Mouse (Mus musculus) heart, adult 2 months (tissue): ENCODE measurements around the gene Kcnma1. TPM values are rescaled to one million over a fixed set of nuclear protein-coding genes. Genes with fewer than 3 reads are reported as not detected.

Experiments used
- DNase-seq, 2 experiments: peaks; one replicate each; pipeline ENCODE4 v3.0.0; 2021
- H3K27ac ChIP-seq: fragments of 200-600 bp; 2 replicates; pipeline ENCODE4 v1.8.1; 2022
- H3K27me3 ChIP-seq: fragments of 200-500 bp; 2 replicates; pipeline ENCODE4 v1.6.1; 2012; ENCODE audit warnings: mild to moderate bottlenecking, low read length, inconsistent platforms, mixed read lengths; ENCODE audit not compliant: control insufficient read depth, insufficient read depth
- H3K36me3 ChIP-seq: fragments of 200-500 bp; 2 replicates; pipeline ENCODE4 v1.6.1; 2012; ENCODE audit warnings: low read length, inconsistent platforms; ENCODE audit not compliant: control insufficient read depth, insufficient read depth
- H3K4me1 ChIP-seq: fragments of 200-500 bp; 2 replicates; pipeline ENCODE4 v1.6.1; 2011; ENCODE audit warnings: low read length; ENCODE audit not compliant: control insufficient read depth, insufficient read depth
- H3K4me3 ChIP-seq: fragments of 200-600 bp; 2 replicates; pipeline ENCODE4 v1.8.1; 2022
- H3K79me2 ChIP-seq: fragments of 200-500 bp; replicated peaks from 2 replicates; pipeline ENCODE4 v1.6.1; 2012; ENCODE audit warnings: mild to moderate bottlenecking, inconsistent platforms, low read length, moderate library complexity, mixed read lengths; ENCODE audit not compliant: control insufficient read depth, insufficient read depth
- H3K9ac ChIP-seq: fragments of 200-500 bp; 2 replicates; pipeline ENCODE4 v1.6.1; 2012; ENCODE audit warnings: low read depth, mild to moderate bottlenecking, control low read depth, inconsistent platforms, low read length, mixed read lengths
- CTCF ChIP-seq: fragments of 200-600 bp; IDR thresholded peaks from 2 replicates; pipeline ENCODE4 v1.8.1; 2022; ENCODE audit warnings: antibody characterized with exemption, mild to moderate bottlenecking, moderate library complexity
- EP300 ChIP-seq: fragments of 200-500 bp; IDR thresholded peaks from 2 replicates; pipeline ENCODE4 v1.6.1; 2011; ENCODE audit warnings: low read depth, low read length, control low read depth; ENCODE audit not compliant: insufficient read depth
- POLR2A ChIP-seq: fragments of 200-500 bp; IDR thresholded peaks from 2 replicates; pipeline ENCODE4 v1.6.1; 2011; ENCODE audit warnings: mild to moderate bottlenecking, low read depth, low read length, control low read depth; ENCODE audit not compliant: insufficient read depth
- WGBS: fragments of 180-500 bp; shearing (Covaris S2); methylation state at CpG from one replicate; pipeline ENCODE4 v1.1.7; 2018; 5-methylcytosine and 5-hydroxymethylcytosine counted together
- intact Hi-C: fragments of 180-260 bp; cut with DNase I; formaldehyde crosslinking; loops from one replicate; pipeline ENCODE4 v1.15.1; 2025
- polyA plus RNA-seq: library from polyadenylated mRNA; depleted of rRNA; stranded (reverse); fragments of >200 nt; gene quantifications from 2 replicates; pipeline ENCODE4 v1.2.3, GENCODE M21; 2012
- total RNA-seq, 2 experiments: library from RNA; stranded (reverse); gene quantifications; 2 replicates each; pipeline ENCODE4 v1.2.3; 2021

Gene Kcnma1
- total and polyA plus RNA-seq, 3 experiments = 0.66 to 0.84 (median 0.78) TPM

GRCm38 (mm10) chr14:23959061-23959460 is 55.2 kb downstream of the Kcnma1 start:
- no peak overlapping the region for H3K9ac ChIP-seq
- no peaks in the 10 kb centered on the region for H3K4me1 ChIP-seq
- no peak overlapping the region for H3K27ac ChIP-seq
- DNase-seq = peak in 1 of 2 experiments; percentile 23
- no peak overlapping the region for H3K4me3 ChIP-seq
- no peaks in the 10 kb centered on the region for H3K36me3 ChIP-seq
- WGBS = 73% methylated on average over 11 of the region's 11 CpGs
- H3K79me2 ChIP-seq = no peaks in the 10 kb centered on the region
- intact Hi-C loops = no loop called here
- TF ChIP-seq POLR2A (no peak), EP300 (no peak), CTCF (no peak)
- H3K27me3 ChIP-seq = no peaks in the 10 kb centered on the region

- no peaks in the 10 kb centered on the region for H3K27me3 ChIP-seq
- intact Hi-C loops = no loop called here
- TF ChIP-seq POLR2A (no peak), EP300 (no peak), CTCF (no peak)
Observed at GRCm38 (mm10) chr14:23957270-23957669, 57.0 kb downstream of the Kcnma1 start.

GRCm38 (mm10) chr14:23943876-23944275 is 70.4 kb downstream of the Kcnma1 start:
- TF ChIP-seq CTCF = no peak
- no peak for TF ChIP-seq POLR2A
- TF ChIP-seq EP300 = no peak
- no peak for DNase-seq
- Histone ChIP-seq H3K4me1 (no peaks in the 10 kb centered on the region; the same call in 1 of the 2 replicates), H3K9ac (no peak overlapping the region), H3K36me3 (no peaks in the 10 kb centered on the region), H3K4me3 (no peak overlapping the region), H3K27me3 (no peaks in the 10 kb centered on the region), H3K27ac (no peak overlapping the region), H3K79me2 (no peaks in the 10 kb centered on the region)
- WGBS = 69% methylated on average over 2 of the region's 2 CpGs
- intact Hi-C loops = no loop called here

More at GRCm38 (mm10) chr14:23957270-23957669, 57.0 kb downstream of the Kcnma1 start:
- Histone ChIP-seq H3K79me2 (no peaks in the 10 kb centered on the region), H3K27ac (no peak overlapping the region), H3K4me1 (no peaks in the 10 kb centered on the region), H3K36me3 (no peaks in the 10 kb centered on the region), H3K9ac (no peak overlapping the region), H3K4me3 (no peak overlapping the region)
- no peak for DNase-seq
- WGBS = 78% methylated on average over 4 of the region's 4 CpGs

- intact Hi-C loops = no loop called here
- WGBS = 62% methylated on average over 5 of the region's 5 CpGs
Observed at GRCm38 (mm10) chr14:23943152-23943551, 71.1 kb downstream of the Kcnma1 start.

GRCm38 (mm10) chr14:23942103-23942502 is 72.2 kb downstream of the Kcnma1 start:
- intact Hi-C loops = no loop called here
- Histone ChIP-seq H3K27me3 (no peaks in the 10 kb centered on the region), H3K4me3 (no peak overlapping the region), H3K27ac (no peak overlapping the region), H3K79me2 (no peaks in the 10 kb centered on the region), H3K36me3 (no peaks in the 10 kb centered on the region), H3K9ac (no peak overlapping the region), H3K4me1 (no peaks in the 10 kb centered on the region; the same call in 1 of the 2 replicates)
- peak; percentile 45 to 50 for DNase-seq
- no peak for TF ChIP-seq EP300
- TF ChIP-seq CTCF = no peak
- TF ChIP-seq POLR2A = no peak
- WGBS = 55% methylated on average over 8 of the region's 8 CpGs

More at GRCm38 (mm10) chr14:23943152-23943551, 71.1 kb downstream of the Kcnma1 start:
- Histone ChIP-seq H3K4me1 (no peaks in the 10 kb centered on the region; the same call in 1 of the 2 replicates), H3K27ac (no peak overlapping the region), H3K36me3 (no peaks in the 10 kb centered on the region), H3K4me3 (no peak overlapping the region), H3K27me3 (no peaks in the 10 kb centered on the region), H3K79me2 (no peaks in the 10 kb centered on the region), H3K9ac (no peak overlapping the region)
- no peak for TF ChIP-seq EP300
- TF ChIP-seq POLR2A = no peak
- no peak for TF ChIP-seq CTCF
- no peak for DNase-seq

- intact Hi-C loops = no loop called here
- H3K36me3 ChIP-seq = no peaks in the 10 kb centered on the region
- no peak overlapping the region for H3K4me3 ChIP-seq
- no peak for TF ChIP-seq EP300
- no peak for TF ChIP-seq POLR2A
- no peak for TF ChIP-seq CTCF
- WGBS = 95% methylated on average over 6 of the region's 6 CpGs
- no peaks in the 10 kb centered on the region for H3K79me2 ChIP-seq
- H3K27me3 ChIP-seq = no peaks in the 10 kb centered on the region
- no peak overlapping the region for H3K9ac ChIP-seq
- H3K4me1 ChIP-seq = no peaks in the 10 kb centered on the region
- H3K27ac ChIP-seq = no peak overlapping the region
- DNase-seq = no peak
Observed at GRCm38 (mm10) chr14:23935016-23935415, 79.3 kb downstream of the Kcnma1 start.
